Mouse (Mus musculus) spleen, postnatal 14 days (tissue): ENCODE results near the gene Slc35g2.
A peak's percentile ranks its signal among the peaks of the same experiment; 100 is the strongest.

Experiments
- DNase-seq, 2 experiments: peaks; one replicate each; pipeline ENCODE4 v3.0.0; 2021 to 2022; ENCODE audit warnings: low spot score in 2 of 2

Gene Slc35g2

DNA sequence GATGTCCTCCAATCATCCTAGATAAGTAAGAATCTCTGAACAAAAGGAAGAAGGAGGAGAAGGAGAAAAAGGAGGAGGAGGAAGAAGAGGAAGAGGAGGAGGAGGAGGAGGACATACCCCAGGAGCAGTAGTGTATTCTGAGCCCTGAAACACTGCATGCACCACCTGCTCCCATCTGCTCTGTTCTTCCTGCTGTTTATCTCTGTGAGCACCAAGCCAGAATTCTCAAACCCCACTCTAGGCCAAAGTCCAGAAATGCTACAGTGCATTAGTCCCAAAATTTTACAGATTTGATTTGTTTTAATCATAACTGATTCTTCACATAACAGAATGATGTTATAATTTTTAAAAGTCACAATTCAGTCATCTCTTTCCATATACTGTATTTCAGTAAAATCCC is 11.9 kb downstream of the Slc35g2 start:
- no peak for DNase-seq

DNA sequence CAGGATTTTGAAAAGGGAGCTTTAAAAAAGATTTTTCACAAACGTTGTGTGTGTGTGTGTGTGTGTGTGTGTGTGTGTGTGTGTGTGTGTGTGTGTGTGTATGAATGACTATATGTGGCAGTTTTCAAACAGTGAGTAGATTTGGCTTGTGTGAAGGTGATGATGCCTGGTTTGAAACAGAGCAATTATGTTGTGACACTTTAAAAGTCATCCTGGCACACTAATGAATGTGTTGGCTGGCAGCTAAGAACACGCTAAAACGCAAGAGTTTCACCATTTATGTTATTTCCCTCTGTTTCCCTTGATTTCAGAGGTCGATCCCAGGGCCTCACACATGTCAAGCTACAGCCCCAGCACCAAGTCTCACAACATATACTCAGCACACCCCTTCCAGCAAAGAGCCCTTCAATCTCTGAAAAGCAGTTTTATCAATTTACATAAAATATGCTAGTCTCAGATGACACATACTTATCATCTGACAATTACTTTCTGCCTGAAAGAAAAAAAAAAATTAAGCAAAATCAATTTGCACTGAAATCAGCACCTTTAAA is 12.8 kb downstream of the Slc35g2 start:
- no peak for DNase-seq

DNA sequence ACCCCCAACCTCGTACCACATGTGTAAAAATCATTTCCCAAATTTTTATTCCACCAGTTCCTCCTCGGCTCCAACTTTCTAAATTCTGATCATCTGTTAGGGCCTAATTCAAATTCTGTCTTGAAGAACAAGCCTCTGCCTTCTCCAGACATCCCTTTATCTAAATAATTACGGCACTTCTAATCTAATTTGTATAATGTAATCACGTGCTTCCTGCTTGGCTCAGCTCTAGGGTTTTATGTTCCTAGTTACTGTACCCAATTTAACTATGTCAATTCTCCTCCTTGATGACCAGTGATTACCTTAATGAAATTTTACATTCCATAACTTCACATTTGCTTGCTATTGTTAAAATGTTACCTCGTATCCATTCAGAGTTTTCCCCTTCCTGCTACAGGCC is 15.2 kb downstream of the Slc35g2 start:
- no peak for DNase-seq

DNA sequence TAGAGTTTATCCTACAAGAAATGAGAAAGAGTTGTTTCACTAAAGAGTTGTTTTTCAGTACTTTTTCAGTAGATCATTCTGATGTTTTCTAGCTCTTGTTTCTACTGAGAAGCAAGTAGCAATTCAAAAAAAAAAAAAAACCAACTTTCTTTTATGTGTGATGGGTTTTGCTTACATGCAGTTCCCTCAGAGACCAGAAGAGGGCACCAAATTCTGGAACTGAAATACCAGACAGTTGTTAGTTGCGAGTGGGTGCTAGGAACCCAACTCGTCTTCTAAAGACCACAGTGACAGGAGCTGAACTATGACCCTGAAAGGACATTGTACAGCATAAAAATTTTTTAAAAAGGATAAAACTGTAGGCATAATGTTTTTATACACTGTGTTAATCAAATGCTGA is 22.6 kb downstream of the Slc35g2 start:
- DNase-seq: peak in 1 of 2 experiments; percentile 16

DNA sequence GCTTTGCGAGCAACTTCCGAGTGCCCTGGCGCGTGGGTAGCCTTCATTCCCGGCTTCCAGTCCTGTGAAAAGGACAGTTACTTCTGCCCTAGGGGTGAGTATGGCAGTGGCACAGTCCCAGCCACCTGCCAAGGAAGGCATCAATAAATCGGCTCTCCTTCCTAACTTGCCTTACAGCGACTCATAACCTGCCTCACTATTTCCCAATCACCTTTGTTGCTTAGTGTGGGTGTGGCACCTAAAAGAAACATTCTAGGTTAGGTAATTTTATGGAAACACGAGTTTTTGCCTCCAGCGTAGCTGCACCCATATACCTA is 24.3 kb downstream of the Slc35g2 start:
- DNase-seq: no peak

DNA sequence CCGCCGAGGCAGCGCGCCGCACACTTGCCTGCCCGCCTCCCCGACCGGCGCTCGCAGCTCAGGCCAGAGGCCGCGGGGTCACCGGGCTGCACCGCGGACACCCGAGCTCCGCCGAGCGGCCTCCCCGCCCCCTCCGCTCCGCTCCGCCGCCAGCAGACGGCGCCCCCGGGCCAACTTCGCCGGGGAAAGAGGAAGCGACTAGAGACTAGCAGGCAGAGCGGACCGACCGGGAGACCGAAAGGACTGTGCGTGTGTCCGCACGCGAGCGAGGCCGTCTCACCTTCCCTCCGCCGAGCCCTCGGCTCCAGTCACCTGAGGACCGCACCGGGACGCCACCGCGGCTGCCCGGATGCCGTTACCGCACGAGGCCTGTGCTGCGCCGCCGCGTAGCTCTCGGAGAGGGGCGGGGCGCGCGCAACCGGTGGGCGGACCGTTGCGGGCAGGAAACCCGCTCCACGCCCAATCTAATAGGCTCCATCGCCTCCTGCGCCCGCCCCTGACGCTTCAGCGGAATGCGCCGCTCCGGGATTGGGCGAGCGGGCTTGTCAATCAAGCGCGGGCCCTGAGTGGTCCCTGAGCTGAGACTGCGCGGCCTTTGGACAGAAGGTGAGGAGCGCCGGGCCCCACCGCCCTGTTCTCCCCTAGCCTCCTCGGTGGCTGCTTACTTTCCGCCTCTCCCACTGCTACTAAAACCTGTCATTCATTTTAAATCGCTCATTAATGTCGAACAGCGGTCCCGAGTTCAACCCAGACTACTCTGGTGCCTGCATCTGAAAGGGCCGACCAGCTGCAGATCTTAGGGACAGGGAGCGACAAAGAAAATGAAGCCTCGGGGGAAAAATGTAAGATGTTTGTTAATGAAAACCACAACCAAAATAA is 24.9 kb downstream of the Slc35g2 start, which contains the start of gene Nck1:
Nck1 (minus strand) TSS at position 420 of the 879 bp plus-strand sequence.
- peak; percentile 98 to 99 for DNase-seq

DNA sequence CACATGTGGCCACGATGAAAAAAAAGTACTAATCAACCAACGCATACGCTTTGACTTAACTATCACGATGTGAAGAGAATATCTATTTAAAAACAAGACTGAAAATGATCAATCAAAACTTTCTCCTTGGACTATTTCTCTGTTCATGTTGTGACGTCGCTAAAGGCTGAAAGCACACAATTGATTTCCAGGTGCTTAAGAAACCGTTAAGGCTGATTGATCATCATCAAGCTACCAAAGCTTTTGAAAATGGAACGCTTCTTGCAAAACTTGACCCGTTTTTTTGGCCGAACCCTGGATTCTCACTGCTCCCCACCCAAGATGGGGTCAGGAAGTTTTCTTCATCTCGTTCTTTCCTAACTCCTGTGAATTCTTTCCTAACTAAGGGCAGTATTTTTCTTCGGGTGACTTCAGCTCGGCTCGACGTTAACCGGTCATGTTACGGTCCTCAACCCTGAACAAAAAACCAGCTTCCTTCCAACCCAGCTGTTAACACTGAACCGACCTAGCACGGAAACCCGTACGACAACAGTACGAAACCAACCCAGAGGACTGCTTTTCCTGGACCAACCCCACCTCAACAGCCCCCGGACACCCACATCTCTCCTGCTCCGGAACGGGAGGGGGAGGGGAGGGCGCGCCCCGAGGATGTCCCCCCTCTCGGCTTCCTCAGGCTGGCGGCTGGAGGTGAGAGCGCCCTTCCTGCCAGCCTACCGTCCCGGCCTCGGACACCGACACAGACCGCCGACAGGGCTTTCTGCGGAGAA is 25.8 kb downstream of the Slc35g2 start:
- no peak for DNase-seq

DNA sequence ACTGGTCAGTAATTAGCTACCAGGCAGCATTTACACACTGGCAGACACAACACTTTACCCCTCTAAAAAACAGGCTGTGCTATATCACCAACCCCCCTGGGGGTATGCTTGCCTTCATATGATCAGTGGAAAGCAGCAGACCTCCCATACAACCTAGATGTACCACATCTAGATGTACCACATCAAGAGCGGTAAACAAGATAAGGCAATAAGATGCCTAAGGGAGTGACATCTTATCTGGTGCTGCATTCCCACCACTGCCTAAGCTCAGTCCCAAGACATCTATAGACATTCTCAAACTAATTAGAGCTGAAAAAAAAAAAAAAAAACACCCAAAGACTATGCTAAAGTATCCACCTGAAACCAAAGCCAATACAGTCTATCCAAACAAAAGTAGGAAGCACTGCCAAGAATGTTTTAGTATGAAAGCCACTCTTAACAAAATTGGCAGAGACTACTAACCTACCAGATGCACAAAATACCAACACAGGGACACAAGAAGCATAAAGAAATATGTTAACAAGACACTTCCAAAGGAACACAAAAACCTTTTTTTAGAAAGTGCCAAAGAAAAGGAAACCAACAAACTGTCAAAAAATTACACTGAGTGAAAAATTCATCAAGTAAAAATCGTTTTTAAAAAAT is 35.1 kb downstream of the Slc35g2 start:
- no peak for DNase-seq

DNA sequence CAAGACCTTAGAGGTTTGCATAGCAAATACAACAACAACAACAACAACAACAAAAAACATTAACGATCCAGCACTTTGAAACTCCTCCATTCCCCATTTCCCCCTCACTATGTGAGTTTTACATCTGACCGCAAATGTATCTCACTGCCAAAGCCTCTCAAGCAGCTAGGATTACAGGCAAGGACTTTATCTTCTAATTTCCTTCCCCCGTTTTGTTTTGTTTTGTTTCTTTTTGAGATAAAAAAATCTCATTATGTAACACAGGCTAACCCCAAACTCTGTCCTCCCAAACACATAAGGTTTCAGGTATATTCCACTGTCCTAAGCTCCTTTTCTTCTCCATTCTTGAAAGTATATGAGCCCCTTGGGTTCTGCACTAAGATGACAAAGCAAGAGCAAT is 36.2 kb downstream of the Slc35g2 start:
- DNase-seq: no peak

DNA sequence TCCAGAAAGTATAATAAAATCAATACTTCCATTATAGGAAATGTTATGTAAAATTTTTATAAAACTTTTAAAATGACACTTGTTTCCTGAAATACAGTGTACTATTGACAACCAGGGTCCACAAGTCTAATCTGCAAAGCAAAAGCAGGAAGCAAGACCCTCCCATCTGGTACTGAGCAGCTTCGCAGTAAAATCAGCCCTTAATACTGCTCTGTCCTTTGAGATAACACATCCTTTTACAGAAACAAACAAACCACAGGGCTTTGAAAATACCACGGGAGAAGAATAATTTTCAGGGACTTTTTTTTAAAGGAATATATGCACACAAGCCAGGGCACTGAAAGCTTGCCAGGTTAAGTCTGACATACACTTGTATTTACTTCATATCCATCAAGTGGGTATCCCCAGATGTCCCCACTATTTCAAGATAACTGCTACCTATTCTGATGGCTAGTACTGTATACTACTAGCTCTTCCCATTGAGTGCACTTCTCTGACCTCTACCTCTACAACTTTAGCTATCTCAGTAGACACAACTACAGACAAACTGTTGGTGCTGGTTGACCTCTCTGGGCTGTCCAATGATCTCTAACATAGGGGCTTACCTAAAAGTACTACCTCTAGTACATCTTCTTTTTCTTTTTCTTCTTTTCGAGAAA is 37.9 kb downstream of the Slc35g2 start:
- no peak for DNase-seq

DNA sequence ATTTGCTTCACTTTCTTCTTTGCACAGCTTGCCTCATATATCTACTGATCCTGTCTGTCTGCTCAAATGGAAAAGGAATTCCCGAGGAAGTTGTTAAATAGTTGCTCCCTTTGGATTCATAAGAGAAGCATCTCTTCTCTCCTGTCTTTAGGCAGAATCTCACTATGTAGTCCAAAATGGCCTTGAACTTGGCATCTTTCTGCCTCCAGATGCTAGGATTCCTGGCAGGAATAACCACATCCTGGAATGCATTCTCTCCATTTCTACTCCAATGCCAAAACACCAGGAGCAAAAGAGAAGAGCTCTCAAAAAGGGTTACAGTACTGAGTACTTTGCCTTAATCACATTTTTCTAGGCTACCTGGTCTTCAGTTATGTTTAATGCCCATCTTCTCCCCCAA is 39.6 kb downstream of the Slc35g2 start:
- no peak for DNase-seq

DNA sequence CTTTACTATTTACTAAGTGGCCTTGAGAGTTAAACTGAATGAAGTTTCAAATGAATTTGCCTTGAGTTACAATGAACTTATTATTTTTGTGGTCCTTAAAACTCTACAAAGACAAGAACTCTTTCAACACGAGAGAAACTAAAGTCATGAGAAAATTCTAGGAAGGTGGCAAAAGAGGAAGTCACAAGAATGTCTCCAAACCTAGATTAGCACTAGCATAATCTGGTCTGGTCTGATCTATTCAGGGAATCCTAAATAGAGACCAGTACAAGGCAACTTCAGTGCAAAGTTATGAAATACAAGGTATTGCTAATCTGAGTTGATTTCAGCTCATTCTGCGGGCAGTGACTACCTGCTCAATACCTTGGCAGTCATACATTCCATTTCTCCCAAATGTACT is 45.7 kb downstream of the Slc35g2 start:
- no peak for DNase-seq

DNA sequence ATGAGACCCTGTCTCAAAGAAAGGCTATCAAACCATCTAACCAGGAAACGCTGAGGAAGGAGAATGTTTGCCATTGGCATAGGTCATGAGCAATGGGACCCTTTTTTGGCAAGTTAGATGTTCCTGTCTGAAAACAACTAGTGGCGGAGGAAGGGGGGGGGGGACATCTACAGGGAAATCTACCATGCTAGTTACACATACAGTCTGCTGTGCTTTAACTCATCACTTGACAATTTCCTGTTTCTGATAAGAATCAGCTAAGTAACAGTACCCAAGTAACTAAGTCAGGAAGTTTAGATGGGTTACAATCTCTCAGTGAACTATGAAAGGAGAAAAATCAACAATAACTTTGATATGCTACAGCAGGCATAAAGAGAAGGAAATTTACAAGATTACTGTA is 48.9 kb downstream of the Slc35g2 start:
- no peak for DNase-seq

DNA sequence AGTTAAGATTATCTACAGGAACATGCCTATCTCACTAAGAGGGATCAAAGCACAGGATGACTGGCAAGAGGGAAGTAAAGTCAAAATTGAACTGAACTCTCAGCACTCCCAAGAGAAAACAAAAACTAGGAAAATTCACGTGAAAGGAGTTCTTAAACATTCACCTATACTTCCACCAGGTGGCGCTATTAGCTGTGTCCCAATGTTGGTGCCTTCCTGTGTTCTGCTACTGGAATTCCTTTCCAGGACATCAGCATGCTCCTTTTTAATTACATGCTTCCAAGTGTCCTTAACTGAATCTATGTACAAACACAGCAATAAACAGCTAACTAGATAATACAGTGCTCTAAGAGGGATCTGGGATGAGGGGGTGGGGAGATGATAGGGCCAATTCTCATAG is 50.3 kb downstream of the Slc35g2 start:
- DNase-seq: peak in 1 of 2 experiments; percentile 18

DNA sequence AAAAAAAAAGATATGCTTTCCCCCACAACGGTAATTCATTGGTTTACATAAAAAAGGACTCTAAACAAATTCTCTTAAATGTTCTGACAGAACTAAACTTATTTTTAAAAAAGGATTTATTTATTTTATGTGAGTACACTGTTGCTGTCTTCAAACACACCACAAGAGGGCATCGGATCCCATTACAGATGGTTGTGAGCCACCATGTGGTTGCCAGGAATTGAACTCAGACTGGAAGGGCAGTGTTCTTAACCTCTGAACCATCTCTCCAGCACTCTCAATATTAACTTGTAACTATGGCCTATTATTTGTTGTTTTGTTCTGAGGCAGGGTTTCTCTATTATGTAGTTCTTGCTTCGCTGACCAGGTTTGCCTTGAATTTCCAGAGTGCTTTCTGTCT is 50.9 kb downstream of the Slc35g2 start:
- DNase-seq: no peak

DNA sequence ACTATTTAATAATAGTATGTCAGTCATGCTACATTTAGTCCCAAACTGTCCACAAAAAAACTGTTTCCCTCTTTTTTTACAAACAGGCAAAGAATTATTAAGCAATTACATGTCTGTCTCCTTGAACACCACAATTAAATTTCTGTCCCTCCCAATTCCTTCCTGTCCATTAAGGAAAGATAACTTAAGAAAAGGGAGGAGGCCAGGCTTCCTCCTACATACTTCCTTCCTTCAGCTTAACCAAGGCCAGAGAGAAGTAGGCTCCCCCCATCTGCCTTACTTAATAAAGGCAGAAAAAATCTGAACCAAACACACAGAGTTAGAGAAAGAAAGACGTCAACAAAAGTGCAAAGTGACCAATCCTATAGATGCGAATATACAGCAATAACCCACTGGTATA is 63.3 kb downstream of the Slc35g2 start:
- DNase-seq: no peak

DNA sequence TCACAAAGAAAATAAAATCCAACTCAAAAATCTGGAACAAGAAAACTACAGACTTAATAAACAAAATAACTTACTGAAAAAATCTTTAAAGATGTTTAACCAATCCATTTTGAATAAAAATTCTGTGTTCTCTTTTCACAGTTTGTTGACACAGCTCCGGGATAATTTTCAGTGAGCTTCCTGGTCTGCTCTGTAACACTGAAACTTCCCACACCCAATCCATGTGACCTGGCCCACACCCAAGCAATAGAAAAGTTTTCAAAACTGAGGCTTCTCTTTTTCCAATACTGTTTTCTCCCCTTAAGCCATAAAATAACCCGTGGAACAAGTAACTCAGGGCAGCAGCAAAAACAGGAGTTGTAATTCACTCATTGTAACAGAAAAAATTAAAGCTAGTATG is 64.2 kb downstream of the Slc35g2 start:
- DNase-seq: no peak

DNA sequence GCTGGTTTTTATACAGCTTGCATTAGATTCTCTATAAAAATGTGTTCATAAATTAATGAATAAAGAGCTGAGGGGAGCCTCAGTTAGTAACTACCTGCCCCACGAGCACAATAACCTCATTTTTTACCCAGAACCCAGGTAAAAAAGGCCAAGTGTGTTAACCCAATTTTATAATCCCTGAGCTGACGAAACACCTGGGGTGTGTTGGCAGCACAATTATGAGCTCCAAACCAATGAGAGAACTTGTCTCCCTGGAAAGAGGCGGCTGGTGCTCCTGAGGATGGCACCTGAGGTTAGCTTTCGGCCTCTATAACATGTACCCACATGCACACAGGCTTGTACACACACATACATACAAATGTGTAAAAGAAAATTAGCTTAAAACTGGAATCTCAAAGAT is 65.4 kb downstream of the Slc35g2 start:
- no peak for DNase-seq
